Mouse (Mus musculus): ENCODE results near the gene Eif4a3. TPM values are rescaled to one million over a fixed set of nuclear protein-coding genes. Genes with fewer than 3 reads are reported as not detected.
"Not testable (repeated sequence)": the region's sequence is repeated elsewhere in the genome, so short reads cannot be mapped to it uniquely, and the experiment has no call there.

The Eif4a3 gene
- total RNA-seq, 2 experiments from 2014 or later: 29.9 to 36.9 TPM

DNA sequence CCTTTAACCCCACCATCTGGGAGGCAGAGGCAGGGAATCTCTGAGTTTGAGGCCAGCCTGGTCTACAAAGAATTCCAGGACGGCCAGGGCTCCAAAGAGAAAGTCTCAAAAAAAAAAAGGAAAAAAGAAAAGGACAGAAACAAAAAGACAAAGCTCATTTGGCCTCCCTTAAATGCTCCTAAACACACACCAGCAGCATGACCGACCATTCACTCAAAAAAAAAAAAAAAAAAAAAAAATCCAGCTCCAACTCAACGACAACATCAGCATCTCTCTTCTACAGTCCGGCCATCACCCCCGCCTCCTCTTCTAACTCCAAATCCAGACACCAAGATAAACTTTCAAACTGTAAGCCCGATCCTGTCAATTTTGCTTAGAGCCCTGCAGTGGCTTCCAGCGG lies 972 bp downstream of the Eif4a3 start:
- no peak for DNase-seq

DNA sequence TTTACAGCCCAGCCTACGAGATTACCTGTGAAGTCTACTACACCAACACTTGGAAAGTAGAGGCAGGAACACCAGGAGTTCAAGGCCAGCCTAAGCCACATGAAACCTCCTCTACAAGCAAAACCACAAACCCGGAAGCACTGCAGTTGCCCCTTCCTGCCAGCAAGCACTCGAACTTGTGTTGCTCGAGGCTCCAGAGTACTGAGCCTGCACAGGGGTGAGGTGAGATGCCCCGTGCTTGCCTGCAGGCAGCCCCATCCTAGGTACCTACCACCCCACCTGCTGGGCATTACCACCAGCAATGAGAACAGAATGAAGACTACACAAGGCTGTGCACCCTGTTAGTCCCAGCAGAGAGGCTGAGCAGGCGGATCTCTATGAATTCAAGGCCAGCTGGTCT lies 1.9 kb downstream of the Eif4a3 start:
- DNase-seq: no peak

DNA sequence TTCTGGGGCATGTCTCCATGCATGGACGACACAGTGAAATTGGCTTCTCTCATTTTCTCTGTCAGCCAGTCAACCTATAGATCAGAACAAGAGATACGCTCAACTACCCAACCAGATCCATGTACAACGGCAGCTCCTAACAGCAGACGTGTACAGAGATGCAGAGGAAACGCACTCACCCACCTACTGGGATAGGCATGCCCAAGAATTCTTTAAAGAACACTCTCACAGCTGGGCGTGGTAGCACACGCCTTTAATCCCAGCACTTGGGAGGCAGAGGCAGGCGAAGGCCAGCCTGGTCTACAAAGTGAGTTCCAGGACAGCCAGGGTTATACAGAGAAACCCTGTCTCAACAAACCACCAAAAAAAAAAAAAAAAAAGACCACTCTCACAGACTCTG lies 7.0 kb downstream of the Eif4a3 start:
- DNase-seq: not testable (repeated sequence)

DNA sequence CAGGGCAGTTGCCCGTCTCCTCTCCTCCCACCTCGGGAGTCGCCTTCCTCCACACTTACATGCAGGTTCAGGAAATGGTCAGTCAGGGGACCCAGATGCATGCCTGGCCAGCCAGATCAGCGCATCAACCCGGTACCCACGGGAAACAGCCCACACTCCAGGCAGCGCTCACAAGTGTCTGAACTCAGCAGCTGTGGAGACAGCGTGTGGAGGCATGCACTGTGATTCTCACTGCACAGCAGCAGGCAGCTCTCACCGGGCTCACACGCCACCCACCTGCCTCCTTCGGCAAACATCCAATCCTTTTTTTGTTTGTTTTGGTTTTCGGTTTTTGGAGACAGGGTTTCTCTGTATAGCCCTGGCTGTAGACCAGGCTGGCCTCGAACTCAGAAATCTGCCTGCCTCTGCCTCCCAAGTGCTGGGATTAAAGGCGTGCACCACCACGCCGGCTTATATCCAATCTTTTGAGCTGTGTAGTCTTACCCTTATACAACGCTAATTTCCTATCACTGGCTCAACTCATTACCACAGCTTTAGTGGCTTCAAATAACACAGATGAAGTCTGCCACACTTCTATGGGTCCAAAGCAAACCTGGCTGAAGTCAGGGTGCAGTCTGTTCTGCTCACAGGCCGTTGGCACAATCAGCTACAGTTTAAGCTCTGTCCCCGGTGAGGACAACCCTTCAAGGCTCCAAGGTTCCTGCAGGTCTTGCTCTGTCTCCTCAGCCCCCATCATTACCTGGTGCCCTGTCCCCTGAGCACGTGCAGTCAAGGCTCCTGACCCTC lies 12.5 kb downstream of the Eif4a3 start:
- no peak for DNase-seq

DNA sequence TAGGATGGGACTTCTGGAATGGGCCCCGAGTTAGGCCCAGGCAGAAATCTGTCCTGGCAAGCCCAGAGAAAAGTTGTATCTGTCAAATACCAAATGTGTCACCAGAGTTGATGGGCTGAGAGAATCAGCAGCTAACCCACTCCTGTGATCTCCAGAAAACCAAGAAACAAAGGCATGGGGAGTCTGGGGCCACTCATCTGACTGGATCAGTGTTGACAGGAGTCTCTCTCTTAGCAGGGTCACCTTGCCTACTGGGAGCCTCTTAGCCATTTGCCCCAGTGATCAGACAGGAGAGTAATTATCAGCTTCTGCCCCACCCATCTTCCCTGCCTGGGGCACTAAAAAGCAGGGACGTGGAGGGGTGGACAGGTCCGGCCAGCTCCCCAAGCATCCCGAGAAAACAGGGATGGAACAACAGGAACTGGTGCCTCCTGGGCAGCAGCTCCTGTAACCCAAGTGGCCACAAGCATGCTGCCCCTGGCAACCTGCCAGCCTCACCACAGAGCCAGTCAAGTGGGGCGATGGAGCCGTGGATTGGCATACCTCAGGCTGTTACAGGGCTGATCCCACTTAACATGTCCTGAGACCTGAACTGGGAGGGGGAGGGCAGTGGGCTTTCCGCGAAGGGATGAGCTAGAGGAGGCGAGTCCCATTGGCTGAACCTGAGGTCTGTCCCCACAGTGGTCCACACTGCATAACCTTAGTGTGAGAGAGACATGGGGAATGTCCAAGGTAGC lies 13.9 kb downstream of the Eif4a3 start:
- no peak for DNase-seq

DNA sequence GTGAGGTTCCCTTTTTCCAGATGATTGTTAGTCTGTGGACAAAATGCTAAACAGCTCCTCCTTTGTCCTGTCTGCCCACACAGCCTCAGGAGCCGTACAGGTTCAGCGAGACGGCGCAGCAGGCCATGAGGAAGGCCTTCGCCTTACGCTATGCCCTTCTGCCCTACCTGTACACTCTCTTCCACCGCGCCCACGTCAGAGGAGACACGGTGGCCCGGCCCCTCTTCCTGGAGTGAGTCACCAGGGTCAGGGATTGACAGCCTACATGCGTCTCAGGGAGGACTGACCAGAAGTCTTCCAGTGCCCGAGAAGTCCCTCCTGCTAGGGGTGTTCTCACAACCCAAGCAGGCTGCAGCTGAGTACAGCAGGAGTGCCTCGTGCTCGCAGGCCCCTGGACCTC lies 18.9 kb downstream of the Eif4a3 start:
- DNase-seq: no peak

DNA sequence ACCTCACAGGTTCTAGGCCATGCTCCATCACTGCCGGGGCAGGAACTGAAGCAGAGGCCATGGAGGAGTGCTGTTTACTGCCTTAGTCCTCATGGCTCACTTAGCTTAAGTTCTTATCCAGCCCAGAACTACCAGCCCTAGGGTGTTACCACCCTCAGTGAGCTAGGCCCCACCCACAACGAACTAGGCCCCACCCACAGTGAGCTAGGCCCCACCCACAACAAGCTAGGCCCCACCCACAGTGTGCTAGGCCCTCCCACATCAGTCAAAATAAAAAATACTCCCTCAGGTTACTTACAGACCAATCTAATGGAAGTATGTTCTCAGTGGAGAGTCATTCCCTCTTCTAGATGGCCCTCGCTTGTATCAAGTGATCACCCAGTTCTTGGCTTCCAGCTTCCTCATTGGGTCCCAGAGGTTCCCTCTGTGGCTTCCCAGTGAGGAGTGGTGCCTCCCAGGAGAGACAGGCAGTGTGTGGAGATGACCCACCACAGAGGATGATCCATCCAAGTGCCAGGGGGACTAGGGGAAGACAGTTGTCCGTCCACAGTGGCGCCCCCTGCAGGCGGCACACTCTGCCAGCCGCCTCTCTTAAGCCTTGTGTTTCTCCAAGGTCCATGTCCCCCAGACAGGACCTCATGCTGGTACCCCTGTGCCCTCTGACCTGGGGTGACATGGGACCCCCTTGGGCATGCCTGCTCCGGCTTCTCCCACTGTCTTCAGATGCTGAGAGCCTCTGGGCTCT lies 26.5 kb downstream of the Eif4a3 start:
- no peak for DNase-seq

DNA sequence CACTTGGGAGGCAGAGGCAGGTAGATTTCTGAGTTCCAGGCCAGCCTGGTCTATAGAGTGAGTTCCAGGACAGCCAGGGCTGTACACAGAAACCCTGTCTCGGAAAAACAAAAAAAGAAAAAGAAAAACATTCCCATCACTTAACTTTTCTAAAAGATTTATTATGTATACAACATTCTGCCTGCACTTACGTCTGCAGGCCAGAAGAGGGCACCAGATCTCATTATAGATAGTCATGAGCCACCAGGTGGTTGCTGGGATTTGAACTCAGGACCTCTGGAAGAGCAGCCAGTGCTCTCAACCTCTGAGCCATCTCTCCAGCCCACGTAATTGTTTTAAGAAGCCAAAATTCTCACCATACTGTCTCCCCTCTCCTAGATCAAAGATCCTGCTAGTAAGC lies 27.4 kb downstream of the Eif4a3 start:
- DNase-seq: not testable (repeated sequence)

DNA sequence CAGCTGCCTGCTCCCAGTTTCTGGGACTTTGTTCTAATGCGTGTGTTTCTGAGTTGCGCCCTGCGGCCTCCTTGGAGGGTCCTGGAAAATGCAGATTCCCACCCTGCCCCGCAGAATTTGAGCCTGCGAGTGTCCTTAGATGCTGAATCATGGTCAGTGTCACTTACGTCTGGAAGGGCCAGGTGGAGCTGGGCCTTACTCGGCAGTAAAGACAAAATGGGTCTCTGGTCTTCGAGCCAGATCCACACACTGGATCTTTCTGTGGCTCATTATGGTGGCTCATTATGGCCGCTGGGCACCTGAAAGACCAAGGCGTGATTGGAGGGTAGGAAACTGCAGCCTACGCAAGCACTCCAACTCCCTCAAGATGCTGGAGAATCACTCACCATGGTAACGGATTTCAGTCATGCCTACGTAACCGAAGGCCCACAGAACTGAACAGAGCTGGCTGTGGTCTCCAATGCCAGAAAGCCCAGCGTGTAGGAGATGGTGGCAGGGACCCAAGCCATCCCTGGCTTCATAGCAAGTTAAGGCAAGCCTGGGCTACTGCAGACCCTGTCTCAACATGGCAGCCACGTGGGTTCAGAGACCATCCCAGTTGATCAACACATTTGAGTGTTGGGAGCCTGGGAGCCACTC lies 31.2 kb downstream of the Eif4a3 start:
- DNase-seq: no peak

DNA sequence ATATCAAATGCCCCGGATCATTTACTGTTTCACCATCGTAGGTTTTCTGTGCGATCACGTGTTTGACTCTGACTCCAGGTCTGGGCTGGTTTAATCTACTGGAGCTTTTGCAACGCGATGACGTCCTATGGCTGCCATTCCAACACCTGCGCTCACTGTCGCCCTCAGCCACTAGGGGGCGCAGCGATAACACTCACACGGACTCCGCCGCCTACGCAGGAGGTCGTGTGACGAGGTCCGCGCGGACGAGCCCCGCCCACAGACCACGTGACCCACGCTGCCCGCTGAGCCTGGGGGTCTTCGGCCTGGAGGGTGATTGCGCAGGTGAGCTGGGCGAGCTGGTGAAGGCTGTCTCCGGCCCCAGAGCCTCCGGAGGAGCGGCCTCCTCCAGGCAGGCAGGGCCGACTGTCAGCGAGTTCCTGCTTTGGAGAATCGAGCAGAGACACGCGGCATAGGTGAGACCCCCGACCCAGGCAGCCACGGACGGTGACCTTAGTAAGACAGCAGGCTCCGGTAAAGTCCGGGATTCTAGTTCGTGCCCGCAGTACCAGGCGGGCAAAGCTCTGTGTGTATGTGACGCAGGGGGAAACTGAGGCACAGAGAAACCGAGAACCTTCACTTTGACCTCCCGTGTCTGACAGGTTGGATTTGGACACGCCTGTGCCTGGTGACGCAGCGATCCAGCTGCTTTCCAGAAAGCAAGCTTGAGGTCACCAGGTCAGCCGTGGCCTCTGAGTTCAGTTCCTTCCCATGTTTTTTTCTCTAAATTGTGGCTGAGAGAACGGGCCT lies 31.9 kb downstream of the Eif4a3 start, which contains the start of gene Gaa:
Gene Gaa, plus strand, starts transcription at position 120 of the 789 bp plus-strand sequence.
- DNase-seq: peak; percentile 91

DNA sequence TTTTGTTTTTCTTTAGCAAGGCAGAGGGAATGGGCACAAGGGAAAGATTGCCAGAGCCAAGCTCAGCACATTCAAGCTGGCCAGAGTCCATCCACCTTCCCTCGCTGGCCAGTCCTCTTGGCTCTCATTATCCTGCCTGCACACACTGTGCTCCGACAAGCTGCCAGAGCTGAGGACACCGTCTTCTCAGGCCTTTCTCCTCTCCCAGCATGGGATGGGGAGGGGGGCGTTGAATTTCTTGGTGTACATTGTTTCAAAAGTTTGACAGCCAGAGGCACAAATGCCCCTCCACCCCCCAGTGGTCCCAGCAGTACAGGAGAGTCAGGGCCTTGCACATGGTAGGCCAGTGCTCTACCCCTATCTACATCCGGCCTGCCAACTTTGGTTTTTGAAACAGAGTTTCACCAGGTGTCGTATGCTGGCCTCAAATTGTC lies 32.6 kb downstream of the Eif4a3 start:
- DNase-seq: peak; percentile 32

DNA sequence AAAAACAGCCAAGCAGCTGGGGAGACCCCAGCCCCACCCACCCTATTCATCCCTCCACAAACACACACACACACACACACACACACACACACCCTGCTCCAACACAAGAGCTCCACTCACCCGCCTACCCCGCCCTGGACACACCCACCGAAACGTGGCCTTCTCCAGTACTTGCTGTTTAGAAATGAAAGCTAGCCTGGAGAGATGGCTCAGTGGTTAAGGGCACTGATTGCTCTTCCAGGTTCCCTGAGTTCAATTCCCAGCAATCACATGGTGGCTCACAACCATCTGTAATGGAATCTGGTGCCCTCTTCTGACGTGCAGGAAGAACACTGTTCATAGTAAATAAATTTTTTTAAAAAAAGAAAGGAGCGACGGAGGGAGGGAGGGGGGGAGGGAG lies 34.1 kb downstream of the Eif4a3 start:
- DNase-seq: no peak

DNA sequence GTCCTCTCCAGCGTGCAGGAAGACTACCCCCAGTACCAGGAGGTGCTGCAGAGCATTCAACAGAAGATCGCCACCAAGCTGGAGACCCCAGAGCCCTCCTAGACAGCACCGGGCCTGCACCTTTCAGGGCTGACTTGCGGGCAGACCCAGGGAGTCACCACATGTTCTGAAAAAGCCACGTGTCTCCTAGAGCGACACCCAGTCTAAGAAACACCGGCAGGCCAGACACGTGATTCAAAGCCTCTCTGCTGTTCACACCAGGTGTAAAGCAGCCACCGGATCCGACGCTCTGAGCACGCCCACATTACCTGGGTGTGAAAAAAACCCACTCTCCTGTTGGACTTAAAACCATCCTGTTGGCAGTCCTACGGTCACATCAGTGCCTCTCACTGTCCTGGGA lies 35.5 kb downstream of the Eif4a3 start:
- no peak for DNase-seq

DNA sequence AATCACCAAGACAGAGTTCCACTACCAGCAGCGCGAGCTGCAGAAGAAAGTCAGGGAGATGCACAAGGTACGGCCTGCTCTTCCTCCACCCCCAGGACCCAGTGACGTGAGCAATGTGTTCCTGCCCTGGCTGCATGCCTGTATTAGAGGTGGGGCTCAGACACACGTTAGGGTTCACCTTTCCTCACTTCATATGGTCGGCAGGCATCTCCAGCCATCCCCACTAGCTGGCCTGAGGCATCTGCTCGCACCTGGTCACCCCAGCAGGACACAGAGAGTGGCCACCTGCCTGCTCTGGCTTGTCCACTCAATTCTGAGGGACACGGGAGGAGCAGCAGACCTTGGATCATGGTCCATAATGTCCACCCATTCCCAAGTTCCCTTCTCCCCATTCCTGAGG lies 39.9 kb downstream of the Eif4a3 start:
- DNase-seq: no peak

DNA sequence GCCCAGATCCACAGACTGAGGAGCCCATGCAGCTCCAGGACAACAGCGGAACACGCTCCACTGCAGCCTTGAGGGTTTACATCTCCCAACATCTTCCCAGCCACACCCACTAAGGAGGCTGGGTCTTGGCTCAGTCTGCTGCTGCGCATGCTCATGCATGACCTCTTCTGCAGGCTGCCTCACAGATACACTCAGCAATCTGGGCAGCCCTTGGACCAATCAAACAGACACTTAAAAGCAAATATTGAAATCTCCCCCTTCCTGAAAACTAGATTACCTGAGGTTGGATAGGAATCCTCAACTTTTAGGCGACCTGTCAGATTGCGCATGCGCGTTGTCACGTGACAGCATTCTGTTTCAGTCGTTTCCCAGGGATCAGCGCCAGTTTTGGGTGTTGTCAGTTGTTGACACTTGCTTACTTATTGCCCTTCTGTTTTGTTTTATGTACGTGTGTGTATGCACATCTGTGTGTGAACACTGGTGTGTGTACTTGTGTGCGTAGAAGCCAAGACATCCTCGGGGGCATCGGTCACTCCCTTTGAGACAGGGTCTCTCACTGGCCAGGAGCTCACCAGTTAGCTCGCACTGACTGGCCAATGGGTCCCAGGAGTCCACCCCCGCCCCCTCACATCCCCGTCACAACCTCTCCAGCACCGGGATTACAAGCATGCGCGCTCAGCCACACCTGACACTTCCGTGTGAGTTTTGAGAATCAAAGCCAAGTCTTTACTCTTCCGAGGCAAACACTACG lies 41.1 kb downstream of the Eif4a3 start:
- DNase-seq: peak; percentile 65

DNA sequence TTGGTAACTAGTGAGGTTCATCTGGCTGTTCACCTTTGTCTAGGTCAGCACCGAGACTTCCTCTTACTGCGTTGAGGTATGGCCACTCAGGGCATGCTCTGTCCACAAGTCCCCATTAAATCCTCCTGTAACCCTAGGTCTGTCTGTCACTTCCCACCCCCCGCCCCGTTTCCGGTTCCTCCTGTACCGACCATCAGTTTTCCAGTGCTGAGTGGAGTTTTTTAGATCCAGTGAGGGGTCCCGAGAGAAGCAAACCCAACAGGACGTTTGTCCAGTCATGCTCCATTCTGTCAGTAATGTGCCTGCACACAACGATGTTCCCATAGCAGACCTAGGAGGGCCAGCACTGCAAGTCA lies 41.7 kb downstream of the Eif4a3 start:
- DNase-seq: no peak

DNA sequence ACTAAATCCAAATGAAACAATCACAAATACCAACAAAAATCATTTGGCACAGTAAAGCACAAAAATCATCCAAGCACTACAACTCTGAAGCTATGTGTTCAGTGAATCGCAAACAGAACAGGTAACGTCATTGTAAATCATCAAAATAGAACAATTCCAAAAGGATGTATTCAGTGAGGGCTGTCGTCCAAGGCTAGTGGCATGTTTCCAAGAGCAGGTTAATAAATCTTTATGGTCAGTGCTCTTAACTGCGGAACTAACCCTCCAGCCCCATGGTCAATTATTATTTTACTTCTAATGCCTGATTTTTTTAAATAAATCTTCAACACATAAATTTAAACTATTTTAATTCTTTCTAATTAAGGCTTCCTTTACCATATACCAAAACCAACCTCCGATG lies 43.3 kb downstream of the Eif4a3 start:
- not testable (repeated sequence) for DNase-seq

DNA sequence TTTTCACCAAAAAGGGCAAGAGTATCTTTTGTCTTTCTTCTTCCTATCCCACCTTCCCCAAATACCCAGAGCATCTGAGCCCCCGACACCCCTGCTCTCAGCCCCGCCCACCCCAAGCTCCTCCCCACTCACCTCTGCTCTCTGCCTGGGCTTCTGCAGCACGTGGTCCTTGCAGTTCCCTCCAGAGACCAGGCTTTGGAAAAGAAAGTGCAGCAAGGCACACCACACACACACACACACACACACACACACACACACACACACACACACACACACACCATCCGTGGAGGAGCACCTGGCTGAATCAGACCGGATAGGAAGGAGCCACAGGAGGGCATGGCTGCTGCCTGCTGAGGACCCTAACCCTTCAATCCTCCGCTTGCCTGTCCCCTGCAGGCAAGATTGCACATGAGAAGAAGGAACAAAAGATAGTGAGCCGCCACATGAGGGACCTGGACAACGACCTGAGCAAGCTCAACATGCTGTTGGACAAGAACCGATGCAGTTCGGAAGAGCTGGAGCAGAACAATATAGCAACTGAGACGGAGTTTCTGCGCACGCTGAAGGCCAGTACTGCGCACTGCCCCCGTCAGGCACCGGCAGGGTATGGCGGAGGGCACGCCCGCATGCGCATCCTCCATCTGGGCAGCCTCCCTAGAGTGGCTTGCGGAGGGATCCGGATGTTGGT lies 46.9 kb downstream of the Eif4a3 start:
- DNase-seq: no peak

DNA sequence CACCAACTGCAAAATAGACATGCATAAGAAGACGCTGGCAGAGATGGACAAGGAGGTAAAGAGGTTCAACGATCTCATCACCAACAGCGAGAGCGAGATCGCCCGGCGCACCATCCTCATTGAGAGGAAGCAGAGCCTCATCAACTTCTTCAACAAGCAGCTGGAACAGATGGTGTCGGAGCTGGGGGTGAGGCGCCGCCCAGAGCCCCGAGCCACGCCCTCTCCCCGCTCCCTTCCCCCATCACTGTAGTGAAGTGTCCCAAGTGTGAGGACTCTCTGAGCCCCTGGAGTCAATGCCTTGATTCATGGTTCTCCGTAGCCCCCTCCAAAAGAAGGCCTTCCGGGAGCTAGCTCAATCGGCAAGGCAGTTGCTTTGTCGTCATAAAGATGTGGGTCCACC lies 48.9 kb downstream of the Eif4a3 start:
- no peak for DNase-seq

DNA sequence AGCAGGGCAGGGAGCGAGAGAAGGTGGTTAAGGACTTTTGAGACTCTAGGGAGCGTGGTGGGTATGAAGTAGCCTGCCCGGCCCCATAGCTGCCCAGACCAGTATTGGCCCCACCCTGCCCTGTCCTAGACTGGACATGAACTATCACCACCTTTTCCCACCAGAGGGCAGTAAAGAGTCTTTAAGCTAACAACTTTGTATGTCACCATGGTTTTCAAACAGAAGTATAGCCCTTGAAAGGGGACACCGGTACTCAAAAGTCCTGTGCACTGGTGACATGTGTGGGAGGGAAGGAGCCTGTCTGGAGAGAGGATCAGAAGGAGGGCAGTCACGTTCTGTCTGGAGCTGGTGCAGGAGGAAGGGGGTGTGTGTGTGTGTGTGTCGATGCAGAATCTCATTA lies 50.9 kb downstream of the Eif4a3 start:
- DNase-seq: peak; percentile 33
